Mouse (Mus musculus) lung, embryonic 16.5 days (tissue): ENCODE data around the gene Pik3r6. TPM values are rescaled to one million over a fixed set of nuclear protein-coding genes. Genes with fewer than 3 reads are reported as not detected.

Experiments used
- ATAC-seq: fragments of 200-750 bp; cut with Nextera tagmentation; 2 replicates; pipeline ENCODE4 v1.8.0; 2017; ENCODE audit warnings: low read depth, mild to moderate bottlenecking, moderate library complexity
- H3K27ac ChIP-seq: fragments of 300-500 bp; sonication (generic); 2 replicates; pipeline ENCODE4 v1.5.1; 2014; ENCODE audit warnings: mild to moderate bottlenecking, control low read depth, low read length
- H3K27me3 ChIP-seq: fragments of 300-500 bp; sonication (generic); 2 replicates; pipeline ENCODE4 v1.6.1; 2014; ENCODE audit warnings: low read depth, low read length, mixed read lengths; ENCODE audit not compliant: control insufficient read depth, insufficient read depth
- H3K36me3 ChIP-seq: fragments of 300-500 bp; sonication (generic); 2 replicates; pipeline ENCODE4 v1.6.1; 2014; ENCODE audit warnings: low read length; ENCODE audit not compliant: control insufficient read depth, insufficient read depth
- H3K4me1 ChIP-seq: fragments of 300-500 bp; sonication (generic); replicated peaks from 2 replicates; pipeline ENCODE4 v1.6.1; 2014; ENCODE audit warnings: low read length, mixed read lengths; ENCODE audit not compliant: control insufficient read depth, insufficient read depth
- H3K4me2 ChIP-seq: fragments of 300-500 bp; sonication (generic); 2 replicates; pipeline ENCODE4 v1.6.1; 2014; ENCODE audit warnings: low read depth, low read length, control low read depth
- H3K4me3 ChIP-seq: fragments of 300-500 bp; sonication (generic); 2 replicates; pipeline ENCODE4 v1.5.1; 2014; ENCODE audit warnings: mild to moderate bottlenecking, low read length, control low read depth
- H3K9ac ChIP-seq: fragments of 300-500 bp; sonication (generic); 2 replicates; pipeline ENCODE4 v1.6.1; 2014; ENCODE audit warnings: low read length, control low read depth
- H3K9me3 ChIP-seq: fragments of 300-500 bp; sonication (generic); 2 replicates; pipeline ENCODE4 v1.6.1; 2016; ENCODE audit warnings: low read length; ENCODE audit not compliant: control insufficient read depth
- WGBS: fragments of 180-500 bp; shearing (Covaris S2); extraction: QIAGEN DNeasy Blood & Tissue Kit; methylation state at CpG from one replicate; pipeline ENCODE4 v1.1.7; 2014; 5-methylcytosine and 5-hydroxymethylcytosine counted together
- polyA plus RNA-seq: library from polyadenylated mRNA; unstranded; fragments of >200 nt; fragmentation: Nextera tagmentation; extraction: Ambion mirVana; gene quantifications from 2 replicates; pipeline ENCODE4 v1.2.1, GENCODE M21; 2015

Pik3r6 gene
- polyA plus RNA-seq, 1 experiment from 2014 or later: 6.0 TPM

DNA sequence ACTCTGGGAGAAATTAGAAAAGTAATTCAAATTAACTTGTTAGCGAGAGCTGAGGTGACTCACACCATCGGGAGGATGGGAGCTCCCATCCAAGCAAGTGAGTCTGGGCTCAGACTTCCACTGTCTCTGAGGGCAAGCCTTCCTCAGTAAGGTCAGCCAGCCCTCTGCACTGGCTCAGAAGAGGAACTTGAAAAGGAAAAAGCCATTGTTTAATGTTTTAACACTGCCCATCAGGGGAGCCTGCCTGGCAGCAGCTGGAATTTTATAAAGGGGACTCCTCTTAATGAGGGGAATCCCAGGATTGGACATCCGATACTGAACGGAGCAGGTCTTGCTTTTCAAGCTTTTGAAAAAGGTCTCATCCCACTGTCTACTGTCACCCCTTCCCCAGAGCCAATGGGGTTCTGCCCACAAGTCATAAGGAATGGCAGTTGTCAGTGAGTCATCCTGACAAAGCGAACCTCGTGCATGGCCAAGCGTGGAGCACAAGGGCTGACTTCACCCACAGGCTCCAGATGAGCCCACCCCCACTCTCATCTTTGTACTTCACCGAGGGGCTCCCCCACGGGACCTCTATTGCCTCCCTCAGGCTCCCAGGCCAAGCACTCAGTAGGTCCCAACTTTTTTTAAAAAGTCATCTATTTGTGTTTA, 34.7 kb upstream of the Pik3r6 start:
- H3K4me1 ChIP-seq: no peaks in the 10 kb centered on the region
- WGBS: 72% methylated on average over 9 of the region's 9 CpGs
- H3K4me3 ChIP-seq: no peak overlapping the region
- no peak overlapping the region for H3K9ac ChIP-seq
- H3K9me3 ChIP-seq: no peaks in the 10 kb centered on the region
- no peaks in the 10 kb centered on the region for H3K36me3 ChIP-seq
- no peak for ATAC-seq
- no peak overlapping the region for H3K27ac ChIP-seq
- H3K4me2 ChIP-seq: no peak overlapping the region
- H3K27me3 ChIP-seq: no peaks in the 10 kb centered on the region

DNA sequence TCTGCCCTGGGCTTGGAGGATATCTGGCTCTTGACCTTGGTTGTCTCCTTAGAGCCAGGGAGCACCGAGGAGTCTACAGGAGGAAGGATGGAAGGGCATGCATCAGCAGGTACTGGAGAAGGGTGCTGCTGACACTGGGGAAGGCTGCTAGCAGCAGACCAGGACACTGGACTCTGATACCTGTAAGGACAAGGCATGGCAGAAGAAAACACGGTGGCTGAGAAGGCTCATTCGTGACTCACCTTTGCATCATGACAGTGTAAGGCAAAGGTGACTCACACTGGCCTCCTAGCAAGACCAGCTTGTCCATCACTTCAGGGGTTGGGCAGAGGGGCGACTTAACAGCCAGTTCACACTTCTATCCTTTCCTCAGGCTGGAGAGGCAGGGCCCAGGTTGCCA, 33.9 kb upstream of the Pik3r6 start:
- no peak for ATAC-seq
- Histone ChIP-seq H3K27me3 (no peaks in the 10 kb centered on the region), H3K27ac (no peak overlapping the region), H3K9ac (no peak overlapping the region), H3K36me3 (no peaks in the 10 kb centered on the region), H3K4me1 (no peaks in the 10 kb centered on the region), H3K9me3 (no peaks in the 10 kb centered on the region), H3K4me3 (no peak overlapping the region), H3K4me2 (no peak overlapping the region)
- WGBS: 67% methylated on average over 4 of the region's 4 CpGs

DNA sequence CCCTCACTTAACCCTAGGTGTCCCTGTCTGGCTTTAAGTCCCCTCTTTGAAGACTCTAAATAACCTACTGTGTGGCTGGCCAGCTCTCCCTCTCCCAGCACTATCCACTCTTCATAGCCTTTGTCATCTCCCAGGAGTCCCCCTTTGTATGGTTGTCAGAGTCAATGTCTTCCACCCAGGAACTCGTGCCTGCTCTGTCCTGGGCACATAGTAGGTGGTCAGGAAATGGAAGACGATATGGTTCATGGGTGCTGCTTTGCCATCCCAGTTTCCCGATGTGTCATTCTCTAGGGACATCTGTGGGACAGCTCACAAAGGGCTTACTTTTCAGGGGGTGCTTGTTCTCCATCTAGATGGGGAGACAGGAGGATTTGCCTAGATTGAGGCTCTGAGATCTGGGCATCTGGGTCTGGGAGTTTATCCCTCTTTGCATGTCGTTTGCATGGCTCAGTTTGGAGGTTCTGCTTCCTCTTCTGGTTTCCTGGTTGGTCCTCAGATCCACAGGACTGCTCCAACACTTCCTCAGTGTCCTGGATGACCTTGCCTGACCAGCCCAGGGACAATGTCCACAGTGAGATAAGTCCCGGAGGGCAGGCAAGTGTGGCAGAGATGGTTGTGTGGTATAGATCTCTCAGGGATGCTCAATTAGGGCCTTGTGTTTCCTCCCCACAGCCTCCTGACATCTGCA, 30.5 kb upstream of the Pik3r6 start:
- H3K36me3 ChIP-seq: no peaks in the 10 kb centered on the region
- H3K4me3 ChIP-seq: no peak overlapping the region
- H3K4me1 ChIP-seq: no peaks in the 10 kb centered on the region
- no peak for ATAC-seq
- no peaks in the 10 kb centered on the region for H3K9me3 ChIP-seq
- H3K27ac ChIP-seq: no peak overlapping the region
- no peaks in the 10 kb centered on the region for H3K27me3 ChIP-seq
- H3K9ac ChIP-seq: no peak overlapping the region
- WGBS: 70% methylated on average over 5 of the region's 5 CpGs
- H3K4me2 ChIP-seq: no peak overlapping the region

DNA sequence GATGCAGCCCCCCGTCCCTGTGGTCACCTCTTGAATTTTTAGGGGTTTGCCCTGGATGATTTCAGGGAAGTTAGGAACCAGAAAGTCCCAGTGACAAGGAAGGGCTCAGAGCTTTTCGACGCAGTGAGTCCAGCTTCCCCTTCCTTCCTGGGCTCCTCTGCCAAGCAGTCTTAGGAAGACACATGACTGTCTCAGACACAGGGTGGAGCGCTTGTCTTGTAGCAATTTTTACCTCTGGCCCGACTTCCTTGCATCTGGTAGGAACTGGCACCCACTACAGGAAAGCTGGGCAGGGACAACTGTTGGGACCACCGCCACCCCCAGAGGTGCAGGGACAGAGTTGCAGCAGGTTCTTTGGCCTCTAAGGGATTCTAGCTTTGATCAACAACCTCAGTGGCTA, 28.2 kb upstream of the Pik3r6 start:
- Histone ChIP-seq H3K36me3 (no peaks in the 10 kb centered on the region), H3K9ac (no peak overlapping the region), H3K27ac (no peak overlapping the region), H3K4me2 (no peak overlapping the region), H3K4me3 (no peak overlapping the region), H3K9me3 (no peaks in the 10 kb centered on the region), H3K27me3 (no peaks in the 10 kb centered on the region), H3K4me1 (peaks cover 2% of the 10 kb centered on the region; the same call in 1 of the 2 replicates)
- no peak for ATAC-seq
- 66% methylated on average over 6 of the region's 6 CpGs for WGBS

DNA sequence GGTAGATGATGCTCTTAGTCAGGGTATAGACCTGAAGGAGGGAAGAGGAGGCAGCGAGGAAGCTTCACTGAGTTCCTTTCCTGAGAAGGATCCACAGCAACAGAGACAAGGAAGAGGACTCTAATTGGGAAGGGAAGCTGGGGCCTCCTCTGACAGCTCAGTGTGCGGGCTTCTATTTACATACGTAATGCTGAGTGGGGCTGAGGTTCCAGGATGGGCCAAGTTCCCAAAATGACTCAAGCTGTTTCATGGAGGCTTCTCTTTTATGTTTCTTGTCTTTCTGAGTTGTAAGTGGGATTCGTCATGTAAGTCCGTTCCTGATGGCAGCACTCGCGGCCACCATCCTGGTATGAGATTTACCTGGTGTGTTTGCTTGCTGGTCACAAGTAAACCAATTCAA, 27.1 kb upstream of the Pik3r6 start:
- H3K4me1 ChIP-seq: peaks cover 2% of the 10 kb centered on the region; the same call in 1 of the 2 replicates
- no peaks in the 10 kb centered on the region for H3K36me3 ChIP-seq
- no peaks in the 10 kb centered on the region for H3K9me3 ChIP-seq
- no peak overlapping the region for H3K4me3 ChIP-seq
- ATAC-seq: no peak
- H3K27me3 ChIP-seq: no peaks in the 10 kb centered on the region
- no peak overlapping the region for H3K4me2 ChIP-seq
- 79% methylated on average over 7 of the region's 7 CpGs for WGBS
- no peak overlapping the region for H3K9ac ChIP-seq
- H3K27ac ChIP-seq: no peak overlapping the region

DNA sequence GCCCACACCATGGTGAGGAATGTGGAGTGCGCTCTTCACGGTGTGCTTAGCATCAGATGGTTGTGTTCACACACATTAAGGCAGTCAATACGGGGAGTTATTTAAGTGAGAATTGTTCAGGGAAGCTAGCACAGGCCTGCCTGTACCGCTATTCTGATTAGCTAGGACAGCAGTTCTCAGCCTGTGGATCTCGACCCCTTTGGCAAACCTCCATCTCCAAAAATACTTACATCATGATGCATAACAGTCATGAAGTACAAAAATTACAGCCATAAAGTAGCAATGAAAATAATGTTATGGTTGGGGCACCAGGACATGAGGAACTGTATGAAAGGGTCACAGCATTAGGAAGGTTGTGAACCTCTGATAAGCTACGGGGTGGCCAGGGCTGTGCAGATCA, 25.2 kb upstream of the Pik3r6 start:
- Histone ChIP-seq H3K27ac (no peak overlapping the region), H3K9ac (no peak overlapping the region), H3K4me3 (no peak overlapping the region), H3K4me1 (peaks cover 2% of the 10 kb centered on the region; the same call in 1 of the 2 replicates), H3K36me3 (no peaks in the 10 kb centered on the region), H3K4me2 (no peak overlapping the region), H3K27me3 (no peaks in the 10 kb centered on the region), H3K9me3 (no peaks in the 10 kb centered on the region)
- WGBS: 66% methylated on average over 6 of the region's 6 CpGs
- 0 out of 2 replicates have a peak, but pooled peaks have one; percentile 30 for ATAC-seq

DNA sequence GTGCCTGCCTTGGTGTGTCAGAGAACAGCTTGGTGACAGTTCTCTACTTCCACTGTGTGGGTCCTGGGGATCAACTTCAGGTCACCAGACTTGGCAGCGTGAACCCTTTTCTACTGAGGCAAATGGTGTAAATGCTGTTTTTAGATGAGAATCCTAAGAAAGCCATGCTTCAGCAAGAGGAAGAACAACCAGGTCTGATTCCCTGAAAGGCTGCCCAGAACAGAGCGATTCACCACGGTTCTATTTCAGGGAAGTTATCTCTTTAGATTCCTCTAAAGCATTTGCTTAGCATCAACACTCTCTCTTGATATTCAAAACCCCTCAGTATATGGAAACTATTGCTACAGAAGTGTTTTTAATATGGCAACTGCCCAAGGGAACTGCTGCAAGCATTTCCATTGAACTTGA, 24.2 kb upstream of the Pik3r6 start:
- Histone ChIP-seq H3K9ac (no peak overlapping the region), H3K4me2 (no peak overlapping the region), H3K27me3 (no peaks in the 10 kb centered on the region), H3K36me3 (no peaks in the 10 kb centered on the region), H3K4me3 (no peak overlapping the region), H3K9me3 (no peaks in the 10 kb centered on the region), H3K4me1 (peaks cover 2% of the 10 kb centered on the region; the same call in 1 of the 2 replicates), H3K27ac (peak overlapping the region; percentile 48)
- peak; percentile 58 for ATAC-seq
- 50% methylated on average over 3 of the region's 3 CpGs for WGBS

DNA sequence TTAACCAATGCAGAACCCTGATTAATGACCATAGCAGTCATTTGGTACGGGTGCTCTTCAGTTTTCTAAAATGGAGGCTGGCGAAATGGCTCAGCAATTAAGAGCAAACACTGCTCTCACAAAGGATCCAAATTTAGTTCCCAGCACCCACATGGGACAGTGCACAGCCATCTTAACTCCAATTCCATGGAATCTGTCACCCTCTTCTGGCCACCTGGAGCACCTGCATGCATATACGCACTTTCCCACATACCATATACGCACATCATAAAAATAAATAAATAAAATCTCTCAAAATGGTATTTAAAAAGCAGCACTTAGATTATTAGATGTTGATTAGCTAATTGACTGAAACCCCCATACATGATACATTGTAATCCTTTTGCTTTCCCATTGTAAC, 22.2 kb upstream of the Pik3r6 start:
- no peak for ATAC-seq
- H3K27ac ChIP-seq: no peak overlapping the region
- 89% methylated on average over 4 of the region's 4 CpGs for WGBS

DNA sequence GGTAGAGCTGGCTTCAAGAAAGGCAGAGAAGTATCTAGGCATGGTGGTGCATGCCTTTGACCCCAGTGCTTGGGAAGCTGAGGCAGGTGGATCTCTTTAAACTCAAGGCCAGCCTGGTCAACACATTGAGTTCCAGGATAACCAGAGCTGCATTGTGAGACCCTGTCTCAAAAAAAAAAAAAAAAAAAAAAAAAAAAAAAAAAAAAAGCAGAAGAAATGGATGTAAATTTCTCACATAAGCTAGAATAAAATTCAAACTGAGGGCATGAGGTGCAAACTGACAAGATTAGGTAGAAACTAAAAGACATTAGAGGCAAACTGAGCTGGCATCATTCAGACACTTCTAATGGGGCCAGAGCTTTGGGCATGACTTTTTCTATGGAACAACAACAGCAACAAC, 20.8 kb upstream of the Pik3r6 start:
- H3K27ac ChIP-seq: no peak overlapping the region
- no peak overlapping the region for H3K4me3 ChIP-seq
- ATAC-seq: no peak
- no peaks in the 10 kb centered on the region for H3K9me3 ChIP-seq
- no peaks in the 10 kb centered on the region for H3K36me3 ChIP-seq
- H3K4me2 ChIP-seq: no peak overlapping the region
- H3K9ac ChIP-seq: no peak overlapping the region
- H3K4me1 ChIP-seq: peaks cover 2% of the 10 kb centered on the region; the same call in 1 of the 2 replicates
- no peaks in the 10 kb centered on the region for H3K27me3 ChIP-seq

More for the DNA sequence above, 22.2 kb upstream of the Pik3r6 start:
- H3K9ac ChIP-seq: no peak overlapping the region
- no peaks in the 10 kb centered on the region for H3K9me3 ChIP-seq
- no peaks in the 10 kb centered on the region for H3K27me3 ChIP-seq
- no peak overlapping the region for H3K4me3 ChIP-seq
- no peak overlapping the region for H3K4me2 ChIP-seq
- no peaks in the 10 kb centered on the region for H3K36me3 ChIP-seq
- peaks cover 2% of the 10 kb centered on the region; the same call in 1 of the 2 replicates for H3K4me1 ChIP-seq
